Mouse (Mus musculus): Measurements from ENCODE around the gene Gm20403.

- TF ChIP-seq CTCF (IDR thresholded peaks at IDR 0.05; ENCODE audit: low read depth, low read length) (no peak), POLR2A (IDR thresholded peaks at IDR 0.05; ENCODE audit: insufficient read depth, low read length) (no peak)
Observed at GRCm38 (mm10) chr12:55003843-55004242, 17.5 kb upstream of the Gm20403 start.

All from ES-Bruce4 (cell line).